Mouse (Mus musculus) heart, embryonic 10.5 days (tissue): Measurements from ENCODE around the gene 1110032A03Rik. TPM values are rescaled to one million over a fixed set of nuclear protein-coding genes. Genes with fewer than 3 reads are reported as not detected.

Experiments
- DNase-seq: peaks from one replicate; pipeline ENCODE4 v3.0.0-alpha.2; 2017; ENCODE audit warnings: low spot score
- H3K27ac ChIP-seq: fragments of 300-500 bp; sonication (generic); 2 replicates; pipeline ENCODE4 v1.5.1; 2016; ENCODE audit warnings: mild to moderate bottlenecking
- H3K27me3 ChIP-seq: fragments of 300-500 bp; sonication (generic); 2 replicates; pipeline ENCODE4 v1.6.1; 2016; ENCODE audit warnings: mild to moderate bottlenecking; ENCODE audit not compliant: poor library complexity, insufficient read depth, severe bottlenecking
- H3K36me3 ChIP-seq: fragments of 300-500 bp; sonication (generic); 2 replicates; pipeline ENCODE4 v1.6.1; 2016; ENCODE audit warnings: mild to moderate bottlenecking, moderate library complexity
- H3K4me1 ChIP-seq: fragments of 300-500 bp; sonication (generic); 2 replicates; pipeline ENCODE4 v1.6.1; 2016; ENCODE audit warnings: mild to moderate bottlenecking
- H3K4me3 ChIP-seq: fragments of 300-500 bp; sonication (generic); 2 replicates; pipeline ENCODE4 v1.5.1; 2016; ENCODE audit warnings: mild to moderate bottlenecking, moderate library complexity
- H3K9me3 ChIP-seq: fragments of 300-500 bp; sonication (generic); 2 replicates; pipeline ENCODE4 v1.6.1; 2016; ENCODE audit warnings: mild to moderate bottlenecking, moderate library complexity
- WGBS: fragments of 180-500 bp; shearing (Covaris S2); methylation state at CpG from one replicate; pipeline ENCODE4 v1.1.7; 2016; 5-methylcytosine and 5-hydroxymethylcytosine counted together
- polyA plus RNA-seq: library from polyadenylated mRNA; unstranded; fragments of >200 nt; fragmentation: Nextera tagmentation; extraction: Ambion mirVana; gene quantifications from 2 replicates; pipeline ENCODE4 v1.2.1, GENCODE M21; 2016

1110032A03Rik gene
- 17.4 and 21.6 TPM in 2 replicates for polyA plus RNA-seq

GRCm38 (mm10) chr9:50774991-50775612 is at the start of gene 1110032A03Rik, which contains the start of gene Alg9:
1110032A03Rik (minus strand) TSS chr9:50775520.
Alg9 (plus strand) TSS chr9:50775019.
- H3K9me3 ChIP-seq: no peaks in the 10 kb centered on the region
- H3K4me1 ChIP-seq: peaks cover 19% of the 10 kb centered on the region
- H3K36me3 ChIP-seq: peaks cover 36% of the 10 kb centered on the region
- H3K27me3 ChIP-seq: no peaks in the 10 kb centered on the region
- peak; percentile 86 for DNase-seq
- H3K4me3 ChIP-seq: peak within 1 kb of the TSS; percentile 85
- peak within 1 kb of the TSS; percentile 97 for H3K27ac ChIP-seq
- under 1% methylated on average over 51 of the region's 51 CpGs for WGBS

DNA sequence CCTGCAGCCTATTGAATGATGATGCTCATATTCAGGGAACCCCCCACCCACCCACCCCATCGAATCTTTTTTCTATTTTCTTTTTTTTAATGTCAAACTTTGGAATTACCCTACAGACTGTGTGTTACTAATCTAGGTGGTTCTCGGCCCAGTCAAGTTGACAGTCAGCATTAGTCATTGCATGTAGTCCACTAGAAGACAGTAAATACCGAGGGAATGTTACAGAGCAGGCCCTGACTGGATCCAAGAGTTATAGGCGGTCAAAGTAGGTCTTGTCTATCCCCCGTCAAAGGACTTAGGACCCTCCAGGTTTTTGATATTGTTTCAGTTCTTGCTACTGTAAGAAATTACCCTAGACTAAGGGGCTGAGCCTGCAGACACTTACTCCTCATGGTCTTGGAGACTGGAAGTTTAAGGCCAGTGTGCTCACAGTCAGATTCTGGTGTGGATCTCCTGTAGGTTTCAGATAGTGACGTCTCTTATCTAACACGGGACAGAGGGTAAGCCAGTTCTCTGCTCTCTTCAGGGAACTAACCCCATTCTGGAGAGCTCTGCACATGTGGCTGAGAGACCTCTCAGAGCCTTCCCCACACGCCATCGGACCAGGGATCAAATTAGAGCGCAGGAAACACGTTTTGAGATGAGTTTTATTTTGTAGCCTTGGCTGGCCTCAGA is 48.6 kb upstream of the 1110032A03Rik start:
- 73% methylated on average over 11 of the region's 11 CpGs for WGBS
- DNase-seq: peak; percentile 81
- Histone ChIP-seq H3K4me3 (no peak overlapping the region), H3K27me3 (no peaks in the 10 kb centered on the region), H3K9me3 (no peaks in the 10 kb centered on the region), H3K27ac (no peak overlapping the region), H3K36me3 (peaks cover 39% of the 10 kb centered on the region), H3K4me1 (no peaks in the 10 kb centered on the region)

GRCm38 (mm10) chr9:50822216-50822615 is 46.9 kb upstream of the 1110032A03Rik start:
- Histone ChIP-seq H3K4me3 (no peak overlapping the region), H3K4me1 (no peaks in the 10 kb centered on the region), H3K9me3 (no peaks in the 10 kb centered on the region), H3K27ac (no peak overlapping the region), H3K36me3 (peaks cover 36% of the 10 kb centered on the region), H3K27me3 (no peaks in the 10 kb centered on the region)
- WGBS: 89% methylated on average over 5 of the region's 5 CpGs
- DNase-seq: no peak

- no peaks in the 10 kb centered on the region for H3K4me1 ChIP-seq
- 89% methylated on average over 6 of the region's 6 CpGs for WGBS
- no peaks in the 10 kb centered on the region for H3K27me3 ChIP-seq
- no peaks in the 10 kb centered on the region for H3K9me3 ChIP-seq
- DNase-seq: no peak
- H3K4me3 ChIP-seq: no peak overlapping the region
- H3K36me3 ChIP-seq: peaks cover 42% of the 10 kb centered on the region
- no peak overlapping the region for H3K27ac ChIP-seq
Observed at GRCm38 (mm10) chr9:50821651-50822050, 46.3 kb upstream of the 1110032A03Rik start.

DNA sequence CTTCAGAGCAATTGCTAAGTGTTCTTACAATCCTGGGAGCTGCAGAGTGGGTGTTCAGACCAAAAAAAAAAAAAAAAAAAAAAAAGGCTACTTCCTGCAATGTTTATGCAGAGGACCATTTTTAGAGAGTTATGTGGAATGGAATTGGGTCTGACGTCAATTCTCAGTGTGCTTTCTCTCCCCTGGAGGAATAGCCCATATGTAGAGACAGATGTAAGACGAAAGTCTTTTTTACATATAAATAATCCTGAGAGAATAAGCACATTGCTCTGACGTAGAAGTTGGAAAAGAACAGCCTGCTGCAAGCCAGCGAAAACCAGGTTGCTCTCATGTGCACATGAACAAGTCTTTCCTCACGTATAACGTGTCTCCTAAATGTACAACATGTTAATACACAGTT is 44.4 kb upstream of the 1110032A03Rik start:
- Histone ChIP-seq H3K4me1 (no peaks in the 10 kb centered on the region), H3K9me3 (no peaks in the 10 kb centered on the region), H3K27ac (no peak overlapping the region), H3K36me3 (peaks cover 55% of the 10 kb centered on the region), H3K4me3 (no peak overlapping the region), H3K27me3 (no peaks in the 10 kb centered on the region)
- DNase-seq: no peak
- WGBS: 88% methylated on average over 6 of the region's 6 CpGs

DNA sequence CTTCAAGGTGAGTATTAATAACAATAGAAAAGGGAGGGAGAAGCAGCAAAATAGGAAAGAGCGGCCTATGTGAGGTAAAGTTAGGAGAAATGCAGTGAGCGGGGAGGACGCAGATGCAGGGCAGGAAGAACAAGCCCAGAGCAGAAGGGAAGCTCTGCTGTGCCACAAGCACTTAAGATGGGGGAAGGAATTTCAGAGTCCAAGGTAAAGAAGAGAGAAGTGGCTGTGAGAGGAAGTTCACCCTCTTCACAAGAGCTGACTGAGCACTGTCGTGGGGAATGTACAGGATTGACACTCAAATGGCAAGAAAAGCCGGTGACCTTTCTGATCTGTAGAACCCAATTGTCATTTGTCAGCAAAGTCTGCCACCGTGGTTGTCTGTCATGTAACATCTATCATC is 42.7 kb upstream of the 1110032A03Rik start:
- WGBS: 87% methylated on average over 6 of the region's 6 CpGs
- DNase-seq: no peak

DNA sequence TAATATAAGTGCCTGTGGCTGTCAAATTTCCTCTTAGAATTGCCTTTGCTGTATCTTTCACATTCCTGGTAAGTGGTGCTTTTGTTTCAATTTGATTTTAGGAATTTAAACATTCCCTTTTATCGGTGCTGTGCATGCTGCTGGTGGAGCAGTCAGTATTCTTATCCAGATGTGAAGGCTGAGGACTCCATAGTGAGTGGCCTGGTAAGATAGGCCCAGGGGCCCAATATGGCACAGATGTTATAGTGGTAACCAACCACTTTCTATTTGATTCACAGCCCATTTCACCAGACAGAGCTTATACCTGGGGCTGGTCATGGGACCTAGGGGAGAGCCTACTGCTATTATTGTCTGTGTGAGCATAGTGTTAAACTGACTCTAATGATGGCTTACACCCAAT is 41.2 kb upstream of the 1110032A03Rik start:
- Histone ChIP-seq H3K36me3 (peaks cover 48% of the 10 kb centered on the region), H3K27ac (no peak overlapping the region), H3K4me1 (no peaks in the 10 kb centered on the region), H3K4me3 (no peak overlapping the region), H3K27me3 (no peaks in the 10 kb centered on the region), H3K9me3 (no peaks in the 10 kb centered on the region)
- DNase-seq: no peak
- 90% methylated on average over 1 of the region's 1 CpGs for WGBS

More for the DNA sequence above, 42.7 kb upstream of the 1110032A03Rik start:
- Histone ChIP-seq H3K27ac (no peak overlapping the region), H3K4me1 (no peaks in the 10 kb centered on the region), H3K9me3 (no peaks in the 10 kb centered on the region), H3K36me3 (peaks cover 57% of the 10 kb centered on the region), H3K4me3 (no peak overlapping the region), H3K27me3 (no peaks in the 10 kb centered on the region)

DNA sequence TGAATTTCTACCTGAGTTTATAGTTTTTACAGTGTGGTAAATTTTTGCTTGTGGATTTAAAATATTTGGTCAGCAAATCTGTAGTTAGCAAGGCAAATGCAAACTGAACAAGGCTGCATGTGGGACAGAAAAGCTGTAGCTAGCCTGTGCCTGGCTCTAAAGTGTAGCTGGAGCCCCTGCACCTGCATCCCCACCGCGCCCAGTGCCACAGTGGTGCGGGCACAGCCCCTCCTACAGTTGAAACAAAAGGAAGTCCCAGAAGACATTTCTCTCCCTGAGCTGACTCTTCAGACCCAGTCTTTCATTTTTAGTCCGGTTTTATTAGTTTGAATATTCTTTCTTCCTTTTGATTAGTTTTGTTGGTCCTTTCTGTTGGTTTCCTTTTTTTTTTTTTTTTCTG is 40.3 kb upstream of the 1110032A03Rik start:
- Histone ChIP-seq H3K4me1 (peaks cover 5% of the 10 kb centered on the region; the same call in 1 of the 2 replicates), H3K36me3 (peaks cover 48% of the 10 kb centered on the region)
- WGBS: 92% methylated on average over 4 of the region's 4 CpGs

GRCm38 (mm10) chr9:50813796-50814195 is 38.5 kb upstream of the 1110032A03Rik start:
- H3K9me3 ChIP-seq: no peaks in the 10 kb centered on the region
- no peaks in the 10 kb centered on the region for H3K27me3 ChIP-seq
- H3K4me1 ChIP-seq: peaks cover 5% of the 10 kb centered on the region; the same call in 1 of the 2 replicates
- DNase-seq: no peak
- WGBS: 91% methylated on average over 5 of the region's 5 CpGs
- peaks cover 56% of the 10 kb centered on the region for H3K36me3 ChIP-seq
- H3K4me3 ChIP-seq: no peak overlapping the region
- no peak overlapping the region for H3K27ac ChIP-seq

More for the DNA sequence above, 40.3 kb upstream of the 1110032A03Rik start:
- no peak for DNase-seq
- H3K9me3 ChIP-seq: no peaks in the 10 kb centered on the region
- no peak overlapping the region for H3K27ac ChIP-seq
- H3K27me3 ChIP-seq: no peaks in the 10 kb centered on the region
- no peak overlapping the region for H3K4me3 ChIP-seq

GRCm38 (mm10) chr9:50811746-50812145 is 36.4 kb upstream of the 1110032A03Rik start:
- no peak overlapping the region; the same call in 1 of the 2 replicates for H3K27ac ChIP-seq
- no peaks in the 10 kb centered on the region for H3K27me3 ChIP-seq
- no peak for DNase-seq
- 73% methylated on average over 2 of the region's 2 CpGs for WGBS
- no peak overlapping the region for H3K4me3 ChIP-seq
- H3K4me1 ChIP-seq: peaks cover 5% of the 10 kb centered on the region; the same call in 1 of the 2 replicates
- H3K36me3 ChIP-seq: peaks cover 61% of the 10 kb centered on the region
- H3K9me3 ChIP-seq: no peaks in the 10 kb centered on the region

GRCm38 (mm10) chr9:50811187-50811586 is 35.9 kb upstream of the 1110032A03Rik start:
- DNase-seq: no peak
- peaks cover 5% of the 10 kb centered on the region; the same call in 1 of the 2 replicates for H3K4me1 ChIP-seq
- H3K27ac ChIP-seq: no peak overlapping the region; the same call in 1 of the 2 replicates
- no peak overlapping the region for H3K4me3 ChIP-seq
- H3K36me3 ChIP-seq: peaks cover 61% of the 10 kb centered on the region
- H3K27me3 ChIP-seq: no peaks in the 10 kb centered on the region
- no peaks in the 10 kb centered on the region for H3K9me3 ChIP-seq
- WGBS: 59% methylated on average over 7 of the region's 7 CpGs

GRCm38 (mm10) chr9:50809146-50809545 is 33.8 kb upstream of the 1110032A03Rik start:
- Histone ChIP-seq H3K36me3 (peaks cover 64% of the 10 kb centered on the region), H3K4me1 (peaks cover 5% of the 10 kb centered on the region; the same call in 1 of the 2 replicates), H3K4me3 (no peak overlapping the region), H3K9me3 (no peaks in the 10 kb centered on the region), H3K27ac (no peak overlapping the region), H3K27me3 (no peaks in the 10 kb centered on the region)
- 93% methylated on average over 13 of the region's 13 CpGs for WGBS
- no peak for DNase-seq

- Histone ChIP-seq H3K27ac (no peak overlapping the region), H3K27me3 (no peaks in the 10 kb centered on the region), H3K9me3 (no peaks in the 10 kb centered on the region), H3K36me3 (peaks cover 64% of the 10 kb centered on the region), H3K4me3 (no peak overlapping the region), H3K4me1 (peaks cover 5% of the 10 kb centered on the region; the same call in 1 of the 2 replicates)
- 81% methylated on average over 6 of the region's 6 CpGs for WGBS
- no peak for DNase-seq
Observed at GRCm38 (mm10) chr9:50808471-50808870, 33.2 kb upstream of the 1110032A03Rik start.
